Mouse (Mus musculus): ENCODE measurements around the gene Cps1. TPM values are rescaled to one million over a fixed set of nuclear protein-coding genes. Genes with fewer than 3 reads are reported as not detected.

Gene Cps1
- polyA plus RNA-seq, 1 experiment, result 0.01 TPM

GRCm38 (mm10) chr1:67197335-67197734 is 74.5 kb downstream of the Cps1 start:
- no peaks in the 10 kb centered on the region for H3K36me3 ChIP-seq (ENCODE audit: control insufficient read depth)
- TF ChIP-seq GATA1 (IDR thresholded peaks at IDR 0.05; ENCODE audit: low read length) (no peak), TAL1 (IDR thresholded peaks at IDR 0.05; ENCODE audit: low read length) (no peak)
- no peaks in the 10 kb centered on the region for H3K9me3 ChIP-seq (ENCODE audit: control insufficient read depth, low read length)
- no peaks in the 10 kb centered on the region for H3K27me3 ChIP-seq (ENCODE audit: control insufficient read depth)
- no peaks in the 10 kb centered on the region for H3K4me1 ChIP-seq (ENCODE audit: control insufficient read depth)
- H3K4me3 ChIP-seq (replicated peaks), result no peak overlapping the region

GRCm38 (mm10) chr1:67218339-67218944 is 95.6 kb downstream of the Cps1 start:
- no peak overlapping the region for H3K4me3 ChIP-seq (replicated peaks)
- no peaks in the 10 kb centered on the region for H3K4me1 ChIP-seq (ENCODE audit: control insufficient read depth)
- no peak for TF ChIP-seq TAL1 (IDR thresholded peaks at IDR 0.05; ENCODE audit: low read length)
- no peak for TF ChIP-seq GATA1 (IDR thresholded peaks at IDR 0.05; ENCODE audit: low read length)
- no peaks in the 10 kb centered on the region for H3K27me3 ChIP-seq (ENCODE audit: control insufficient read depth)
- H3K9me3 ChIP-seq (ENCODE audit: control insufficient read depth, low read length), result no peaks in the 10 kb centered on the region
- H3K36me3 ChIP-seq (ENCODE audit: control insufficient read depth), result no peaks in the 10 kb centered on the region; the same call in 1 of the 2 replicates

- TF ChIP-seq GATA1 (IDR thresholded peaks at IDR 0.05; ENCODE audit: low read length) (no peak), TAL1 (IDR thresholded peaks at IDR 0.05; ENCODE audit: low read length) (no peak)
- Histone ChIP-seq H3K27me3 (ENCODE audit: control insufficient read depth) (no peaks in the 10 kb centered on the region), H3K36me3 (ENCODE audit: control insufficient read depth) (no peaks in the 10 kb centered on the region), H3K9me3 (ENCODE audit: control insufficient read depth, low read length) (peaks cover 6% of the 10 kb centered on the region; the same call in 1 of the 2 replicates), H3K4me1 (ENCODE audit: control insufficient read depth) (no peaks in the 10 kb centered on the region), H3K4me3 (replicated peaks) (no peak overlapping the region)
These were observed 100.8 kb downstream of the Cps1 start for GRCm38 (mm10) chr1:67223666-67224065.

- H3K9me3 ChIP-seq (ENCODE audit: control insufficient read depth, low read length), result peaks cover 2% of the 10 kb centered on the region
- H3K4me3 ChIP-seq (replicated peaks), result no peak overlapping the region
- TF ChIP-seq GATA1 (IDR thresholded peaks at IDR 0.05; ENCODE audit: low read length), result no peak
- TF ChIP-seq TAL1 (IDR thresholded peaks at IDR 0.05; ENCODE audit: low read length), result no peak
- H3K4me1 ChIP-seq (ENCODE audit: control insufficient read depth), result no peaks in the 10 kb centered on the region
- no peaks in the 10 kb centered on the region for H3K27me3 ChIP-seq (ENCODE audit: control insufficient read depth)
- H3K36me3 ChIP-seq (ENCODE audit: control insufficient read depth), result no peaks in the 10 kb centered on the region
These were observed 112.0 kb downstream of the Cps1 start for GRCm38 (mm10) chr1:67234861-67235260.

GRCm38 (mm10) chr1:67235468-67236217 is 112.8 kb downstream of the Cps1 start:
- Histone ChIP-seq H3K36me3 (ENCODE audit: control insufficient read depth) (no peaks in the 10 kb centered on the region), H3K9me3 (ENCODE audit: control insufficient read depth, low read length) (peaks cover 2% of the 10 kb centered on the region), H3K27me3 (ENCODE audit: control insufficient read depth) (no peaks in the 10 kb centered on the region), H3K4me1 (ENCODE audit: control insufficient read depth) (no peaks in the 10 kb centered on the region), H3K4me3 (replicated peaks) (no peak overlapping the region)
- no peak for TF ChIP-seq GATA1 (IDR thresholded peaks at IDR 0.05; ENCODE audit: low read length)
- TF ChIP-seq TAL1 (IDR thresholded peaks at IDR 0.05; ENCODE audit: low read length), result no peak

GRCm38 (mm10) chr1:67238446-67238845 is 115.6 kb downstream of the Cps1 start:
- H3K4me3 ChIP-seq (replicated peaks), result no peak overlapping the region
- TF ChIP-seq GATA1 (IDR thresholded peaks at IDR 0.05; ENCODE audit: low read length), result no peak
- no peak for TF ChIP-seq TAL1 (IDR thresholded peaks at IDR 0.05; ENCODE audit: low read length)
- no peaks in the 10 kb centered on the region for H3K27me3 ChIP-seq (ENCODE audit: control insufficient read depth)
- no peaks in the 10 kb centered on the region for H3K36me3 ChIP-seq (ENCODE audit: control insufficient read depth)
- no peaks in the 10 kb centered on the region for H3K4me1 ChIP-seq (ENCODE audit: control insufficient read depth)
- peaks cover 2% of the 10 kb centered on the region for H3K9me3 ChIP-seq (ENCODE audit: control insufficient read depth, low read length)

GRCm38 (mm10) chr1:67238941-67239340 is 116.1 kb downstream of the Cps1 start:
- TF ChIP-seq TAL1 (IDR thresholded peaks at IDR 0.05; ENCODE audit: low read length) (no peak), GATA1 (IDR thresholded peaks at IDR 0.05; ENCODE audit: low read length) (no peak)
- peaks cover 2% of the 10 kb centered on the region for H3K9me3 ChIP-seq (ENCODE audit: control insufficient read depth, low read length)
- H3K4me1 ChIP-seq (ENCODE audit: control insufficient read depth), result no peaks in the 10 kb centered on the region
- H3K4me3 ChIP-seq (replicated peaks), result no peak overlapping the region
- H3K27me3 ChIP-seq (ENCODE audit: control insufficient read depth), result no peaks in the 10 kb centered on the region
- H3K36me3 ChIP-seq (ENCODE audit: control insufficient read depth), result no peaks in the 10 kb centered on the region

- Histone ChIP-seq H3K9me3 (ENCODE audit: control insufficient read depth, low read length) (no peaks in the 10 kb centered on the region), H3K36me3 (ENCODE audit: control insufficient read depth) (no peaks in the 10 kb centered on the region), H3K4me1 (ENCODE audit: control insufficient read depth) (no peaks in the 10 kb centered on the region), H3K4me3 (replicated peaks) (no peak overlapping the region), H3K27me3 (ENCODE audit: control insufficient read depth) (no peaks in the 10 kb centered on the region)
- TF ChIP-seq TAL1 (IDR thresholded peaks at IDR 0.05; ENCODE audit: low read length) (no peak), GATA1 (IDR thresholded peaks at IDR 0.05; ENCODE audit: low read length) (no peak)
These were observed 142.4 kb downstream of the Cps1 start for GRCm38 (mm10) chr1:67265222-67265621.

GRCm38 (mm10) chr1:67267972-67268371 is 145.1 kb downstream of the Cps1 start:
- Histone ChIP-seq H3K4me1 (ENCODE audit: control insufficient read depth) (no peaks in the 10 kb centered on the region), H3K27me3 (ENCODE audit: control insufficient read depth) (no peaks in the 10 kb centered on the region), H3K4me3 (replicated peaks) (no peak overlapping the region), H3K9me3 (ENCODE audit: control insufficient read depth, low read length) (no peaks in the 10 kb centered on the region), H3K36me3 (ENCODE audit: control insufficient read depth) (no peaks in the 10 kb centered on the region)
- TF ChIP-seq GATA1 (IDR thresholded peaks at IDR 0.05; ENCODE audit: low read length), result no peak
- TF ChIP-seq TAL1 (IDR thresholded peaks at IDR 0.05; ENCODE audit: low read length), result no peak
